Mouse (Mus musculus): Measurements from ENCODE around the gene Liph.
"Not testable (repeated sequence)": the region's sequence is repeated elsewhere in the genome, so short reads cannot be mapped to it uniquely, and the experiment has no call there.

The Liph gene

DNA sequence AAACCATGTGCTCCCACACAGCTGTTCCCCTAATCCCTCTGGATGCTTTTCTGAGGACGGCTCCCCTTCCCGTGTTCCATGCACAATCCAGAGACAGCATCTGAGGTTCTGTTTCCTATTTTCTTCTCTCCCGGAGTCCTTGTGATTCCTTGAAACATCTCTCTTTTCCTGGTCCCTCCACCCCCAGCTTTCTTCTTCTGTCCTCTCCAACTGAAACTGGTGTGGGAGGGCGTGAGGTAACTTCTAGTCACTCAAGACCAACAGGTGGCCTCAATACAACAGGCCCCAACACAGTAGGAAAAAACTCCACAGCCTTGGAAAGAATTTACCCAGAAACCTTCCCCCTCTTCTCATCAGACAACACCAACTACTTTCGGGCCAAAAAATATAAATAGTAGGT is 18.1 kb downstream of the Liph start:
- intact Hi-C loops (cut with DNase I), result no loop called here

DNA sequence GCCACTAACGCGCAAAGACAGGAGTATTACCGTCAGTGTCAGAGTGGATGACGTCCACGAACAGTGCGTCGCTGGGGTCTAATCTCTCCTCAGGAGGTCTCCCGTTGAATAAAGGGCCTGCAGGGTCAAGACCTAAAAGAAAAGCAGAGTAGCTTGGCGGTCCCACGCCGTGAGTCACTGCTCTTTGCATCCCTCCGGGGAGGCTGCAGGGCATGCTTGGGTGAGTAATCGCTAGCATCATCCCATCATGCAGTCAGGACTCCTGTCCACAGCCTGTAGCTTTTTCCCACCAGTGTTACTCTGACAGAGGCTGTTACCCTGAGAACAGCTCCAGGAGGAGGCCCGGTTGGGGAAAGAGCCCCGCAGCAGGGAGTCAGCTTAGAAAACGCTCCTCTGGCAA is 19.3 kb downstream of the Liph start:
- intact Hi-C loops (cut with DNase I), result no loop called here

DNA sequence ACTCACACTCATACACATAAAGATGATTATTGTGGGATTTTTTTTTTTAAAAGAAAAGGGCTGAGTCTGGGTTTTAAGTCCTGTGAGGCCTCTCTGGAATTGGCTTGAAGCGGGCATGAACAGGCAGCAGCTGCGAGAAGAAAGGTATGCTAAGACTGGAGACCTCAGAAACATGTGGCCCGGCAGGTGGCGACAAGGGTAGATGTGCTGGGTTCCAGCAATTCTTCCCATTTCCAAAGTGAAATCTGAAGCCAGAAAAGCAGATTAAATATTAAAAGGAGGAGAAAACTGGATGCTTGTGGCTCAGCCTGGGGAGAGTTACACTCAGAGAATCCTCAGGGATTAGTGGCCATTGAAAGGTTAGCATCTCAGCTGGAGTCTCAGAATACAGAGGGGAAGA is 24.0 kb downstream of the Liph start:
- intact Hi-C loops (cut with DNase I), result no loop called here

DNA sequence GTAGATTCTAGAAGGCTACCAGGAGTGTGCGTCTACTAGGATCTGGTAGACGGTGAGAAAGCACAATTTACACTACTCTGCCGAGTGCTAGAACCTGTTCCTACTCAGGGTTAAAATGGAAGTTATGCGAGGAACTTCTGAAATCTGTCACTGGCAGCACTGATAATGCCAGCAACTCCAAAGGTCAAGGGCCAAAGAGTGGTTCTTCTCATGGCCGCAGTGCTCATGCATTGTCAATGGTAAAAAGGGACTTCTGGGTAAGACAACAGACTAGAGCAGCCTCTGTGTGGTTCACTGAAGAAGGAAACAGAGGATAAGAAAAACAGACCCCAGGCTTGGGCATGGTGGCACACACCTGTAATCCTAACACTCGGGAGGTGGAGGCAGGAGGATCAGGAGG is 24.9 kb downstream of the Liph start:
- intact Hi-C loops (cut with DNase I), result no loop called here

DNA sequence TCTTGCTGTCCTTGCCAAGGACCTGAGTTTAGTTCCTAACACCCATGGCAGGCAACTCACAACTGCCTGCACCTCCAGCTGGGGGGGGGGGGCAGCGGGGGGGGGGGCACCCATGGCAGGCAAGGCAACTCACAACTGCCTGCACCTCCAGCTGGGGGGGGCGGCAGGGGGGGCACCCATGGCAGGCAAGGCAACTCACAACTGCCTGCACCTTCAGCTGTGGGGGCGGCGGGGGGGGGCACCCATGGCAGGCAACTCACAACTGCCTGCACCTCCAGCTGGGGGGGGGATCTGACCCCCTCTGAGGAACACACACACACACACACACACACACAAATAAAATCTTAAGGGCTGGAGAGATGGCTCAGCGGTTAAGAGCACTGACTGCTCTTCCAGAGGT is 25.6 kb downstream of the Liph start:
- intact Hi-C loops (cut with DNase I), result no loop called here

DNA sequence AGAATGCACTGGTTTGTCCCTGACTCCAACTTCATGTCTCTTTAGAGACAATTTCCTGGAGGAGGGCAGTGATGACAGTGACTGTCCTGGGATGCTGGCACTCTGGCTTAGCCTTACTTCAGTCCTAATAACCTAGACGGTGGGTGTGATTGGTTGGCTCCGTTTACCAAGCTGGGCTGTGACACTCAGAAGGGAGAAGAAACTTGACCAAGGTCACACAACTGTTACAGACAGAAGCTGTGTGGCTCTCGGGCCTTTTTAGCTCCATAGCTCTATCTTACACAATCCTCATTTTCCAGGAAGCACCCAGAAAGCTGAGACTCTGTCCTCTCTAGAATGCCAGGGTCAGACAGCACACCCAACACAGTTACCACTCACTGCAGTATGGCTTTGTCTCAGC is 29.9 kb downstream of the Liph start:
- intact Hi-C loops (cut with DNase I), result no loop called here

DNA sequence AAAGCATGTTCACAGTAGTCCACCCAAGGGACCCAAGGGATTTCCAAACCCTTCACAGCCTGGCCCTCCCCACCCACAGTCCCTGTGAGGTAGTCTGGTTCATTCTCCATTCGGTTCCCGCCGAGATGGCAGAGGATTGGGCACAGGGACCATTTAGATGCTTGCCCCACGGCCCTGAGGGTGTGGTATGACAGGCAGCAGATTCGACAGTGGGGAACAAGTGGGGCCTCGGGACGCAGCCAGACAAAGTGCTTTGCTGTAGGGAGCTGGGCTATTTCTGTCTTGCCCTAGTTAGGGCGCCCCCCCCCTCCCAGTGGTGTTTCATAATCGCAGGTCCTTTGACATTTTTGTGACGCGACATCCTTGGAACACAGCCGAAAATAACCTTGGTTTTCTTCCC is 39.9 kb downstream of the Liph start:
- intact Hi-C loops (cut with DNase I), result no loop called here

DNA sequence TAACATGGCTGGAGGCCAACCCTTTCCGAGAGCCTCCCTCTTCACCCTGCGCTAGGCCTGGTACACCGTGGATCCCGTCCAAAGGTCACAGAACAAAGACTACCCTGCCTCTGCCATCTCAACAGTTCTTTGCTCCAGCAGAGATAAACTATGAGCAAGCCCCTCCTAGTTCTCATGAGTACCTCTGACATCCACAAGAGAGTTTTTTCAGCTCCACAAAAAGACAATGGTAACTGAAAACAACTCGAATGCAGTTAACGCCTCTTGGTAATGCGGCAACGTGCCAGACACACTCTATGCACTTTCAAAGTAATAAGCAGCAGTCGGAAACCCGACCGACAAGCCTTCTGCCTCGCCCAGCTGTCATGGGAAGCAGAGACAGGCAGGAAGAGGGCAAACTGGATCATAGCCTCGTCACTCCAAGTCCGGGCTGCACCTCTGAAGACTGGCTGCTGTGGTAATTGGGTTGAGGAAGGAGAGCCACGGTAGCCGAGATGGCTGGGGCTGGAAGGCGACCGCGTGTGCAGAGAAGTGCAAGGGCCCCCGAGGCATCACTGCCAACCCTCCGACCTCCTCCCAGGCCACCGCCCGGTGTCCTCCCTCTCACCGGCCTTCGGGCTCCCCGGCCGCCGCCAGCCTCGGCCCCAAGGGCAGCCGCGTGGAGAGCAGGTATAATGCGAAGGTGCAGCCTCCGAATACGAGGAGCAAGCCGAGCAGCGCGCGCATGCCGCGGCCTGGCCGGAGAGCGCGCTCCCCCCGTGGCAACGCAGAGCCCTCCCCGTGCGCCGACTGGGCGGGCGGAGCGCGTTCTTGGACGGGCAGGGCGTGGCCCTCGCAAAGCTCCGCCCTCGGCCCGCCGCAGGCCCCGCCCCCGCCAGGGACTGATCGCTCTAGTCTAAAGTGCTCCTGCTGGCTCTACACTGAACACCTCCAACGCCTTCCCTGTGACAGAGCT is 48.4 kb downstream of the Liph start, which contains the start of gene Tmem41a:
Gene Tmem41a (minus strand): TSS at position 792 of the 955 bp plus-strand sequence.
- intact Hi-C loops (cut with DNase I), result no loop called here

DNA sequence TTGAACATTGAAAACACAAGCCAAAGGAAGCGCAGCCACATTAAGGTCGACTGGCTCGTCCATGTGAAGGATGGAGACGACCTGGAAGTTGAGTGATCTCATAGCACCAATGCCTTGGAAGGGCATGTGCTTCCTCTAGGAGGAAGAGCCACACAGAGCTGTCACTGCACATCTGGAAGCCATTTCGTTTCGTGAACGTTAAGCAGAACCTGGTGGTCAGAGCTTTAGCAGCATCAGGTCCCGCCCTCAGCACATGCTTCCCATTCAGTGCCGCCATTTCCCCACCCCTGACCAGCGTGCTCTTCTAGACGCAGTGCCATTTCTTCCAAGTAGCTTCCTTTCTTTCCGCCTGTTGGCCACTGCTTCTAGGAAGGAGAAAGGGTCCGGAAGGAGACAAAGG is 67.0 kb downstream of the Liph start:
- intact Hi-C loops (cut with DNase I), result no loop called here

DNA sequence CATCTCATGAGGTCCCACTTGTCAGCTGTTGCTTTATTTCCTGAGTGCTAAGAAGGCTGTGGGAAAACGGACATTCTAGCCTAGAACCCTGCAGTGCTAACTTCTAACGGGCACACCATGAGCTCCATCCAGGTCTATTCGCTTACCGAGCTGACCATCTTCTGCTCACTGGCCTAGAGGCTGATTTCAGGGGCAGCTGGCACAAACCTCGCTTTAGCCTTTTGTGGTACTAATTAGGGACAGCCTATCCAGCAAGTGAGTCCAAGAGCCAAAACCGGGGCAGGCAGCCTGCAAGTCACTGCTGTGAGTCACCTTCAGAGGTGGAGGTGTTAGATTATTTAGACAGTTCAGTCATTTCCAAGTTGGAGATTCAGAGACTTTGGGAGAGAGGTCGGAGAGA is 78.8 kb downstream of the Liph start:
- intact Hi-C loops (cut with DNase I), result no loop called here

DNA sequence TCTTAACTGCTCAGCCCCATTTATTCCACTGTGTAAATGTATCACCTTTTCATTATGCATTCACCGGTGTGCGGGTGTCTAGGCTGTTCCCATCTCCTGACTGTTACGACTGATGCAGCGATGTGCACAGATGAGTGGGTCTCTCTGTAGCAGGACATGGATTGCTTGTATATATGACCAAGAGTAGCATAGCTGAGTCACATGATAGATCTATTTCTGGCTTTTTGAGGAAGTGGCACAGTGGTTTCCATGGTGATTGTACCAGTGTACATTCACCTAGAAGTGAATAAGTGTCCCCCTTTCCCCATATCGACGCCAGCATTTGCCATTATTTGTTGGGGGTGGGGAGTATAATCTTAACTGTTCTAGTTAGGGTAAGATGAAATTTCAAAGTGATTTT is 82.1 kb downstream of the Liph start:
- intact Hi-C loops (cut with DNase I), result no loop called here

DNA sequence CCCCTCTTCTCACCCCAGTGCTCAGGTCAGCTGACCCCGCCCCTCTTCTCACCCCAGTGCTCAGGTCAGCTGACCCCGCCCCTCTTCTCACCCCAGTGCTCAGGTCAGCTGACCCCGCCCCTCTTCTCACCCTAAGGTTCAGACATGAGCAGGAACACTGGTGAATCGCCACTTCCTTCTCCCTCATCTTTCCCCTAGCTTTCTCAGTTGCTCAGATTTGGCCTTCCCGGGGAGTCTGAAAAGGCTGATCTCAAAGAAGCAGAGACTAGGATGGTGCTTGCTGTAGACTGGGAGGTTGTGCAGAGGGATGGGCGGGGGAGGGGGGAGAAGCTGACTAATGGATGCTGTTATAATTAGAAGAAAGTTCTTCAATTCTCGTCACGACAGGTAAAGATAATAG is 86.6 kb downstream of the Liph start:
- intact Hi-C loops (cut with DNase I), result not testable (repeated sequence)

DNA sequence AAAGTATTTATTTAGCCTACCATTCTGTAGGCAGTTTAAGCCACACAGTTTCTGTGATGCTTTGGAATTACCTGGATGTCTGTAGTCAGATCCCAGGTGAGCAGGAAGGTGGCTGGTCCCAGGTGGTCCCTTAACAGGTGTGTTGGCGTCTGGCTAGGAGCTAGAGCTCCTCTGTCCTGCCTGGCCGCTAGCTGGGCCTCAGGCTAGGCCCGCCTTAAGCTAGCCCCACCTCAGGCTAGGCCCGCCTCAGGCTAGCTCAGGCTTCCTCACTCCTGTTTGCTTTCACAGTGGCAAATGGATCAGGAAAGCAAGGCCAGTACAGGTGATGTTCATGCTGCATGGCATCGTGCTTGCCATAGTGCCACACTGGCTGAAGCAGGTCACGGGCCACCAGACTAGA is 88.6 kb downstream of the Liph start:
- intact Hi-C loops (cut with DNase I), result no loop called here

DNA sequence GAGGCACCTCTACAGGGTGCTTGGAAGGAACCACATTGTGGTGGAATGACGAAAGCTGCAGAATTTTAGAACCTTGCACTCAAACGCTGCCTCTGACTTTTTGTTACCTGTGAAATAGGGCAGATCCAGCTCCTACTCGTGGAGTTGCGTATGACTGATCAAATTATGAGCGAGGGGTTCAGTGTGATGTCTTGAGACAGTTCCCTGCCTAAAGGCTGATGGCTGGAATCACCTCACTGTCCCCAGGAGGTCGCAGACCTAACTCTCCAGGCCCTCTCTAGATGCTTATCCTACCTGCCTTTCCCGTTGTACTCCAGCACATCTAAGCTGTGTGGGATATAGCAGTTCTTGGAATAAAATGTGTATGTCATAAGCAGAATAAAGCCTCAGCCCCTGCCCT is 89.5 kb downstream of the Liph start:
- intact Hi-C loops (cut with DNase I), result no loop called here

DNA sequence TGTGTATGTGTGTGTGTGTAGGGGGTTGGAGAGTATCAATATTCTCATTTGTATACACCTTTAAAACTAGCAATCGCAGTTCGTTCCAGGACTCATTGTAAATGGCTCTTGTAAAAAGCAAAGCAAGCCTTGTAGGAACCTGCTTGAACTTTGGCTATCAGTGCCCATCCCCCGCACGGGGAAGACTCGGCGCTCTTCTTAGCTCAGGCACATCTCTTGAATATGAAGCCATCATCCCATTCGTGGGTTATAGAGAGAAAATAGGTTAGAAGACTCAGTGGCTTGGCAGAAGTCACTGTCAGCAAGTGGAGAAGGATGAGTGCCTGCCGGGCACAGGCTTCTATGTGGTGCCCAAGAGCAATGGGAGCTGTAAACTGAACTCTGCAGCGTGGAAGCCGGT is 90.8 kb downstream of the Liph start:
- intact Hi-C loops (cut with DNase I), result no loop called here
